Mouse (Mus musculus): ENCODE measurements around the gene Wnt9b.

DNA sequence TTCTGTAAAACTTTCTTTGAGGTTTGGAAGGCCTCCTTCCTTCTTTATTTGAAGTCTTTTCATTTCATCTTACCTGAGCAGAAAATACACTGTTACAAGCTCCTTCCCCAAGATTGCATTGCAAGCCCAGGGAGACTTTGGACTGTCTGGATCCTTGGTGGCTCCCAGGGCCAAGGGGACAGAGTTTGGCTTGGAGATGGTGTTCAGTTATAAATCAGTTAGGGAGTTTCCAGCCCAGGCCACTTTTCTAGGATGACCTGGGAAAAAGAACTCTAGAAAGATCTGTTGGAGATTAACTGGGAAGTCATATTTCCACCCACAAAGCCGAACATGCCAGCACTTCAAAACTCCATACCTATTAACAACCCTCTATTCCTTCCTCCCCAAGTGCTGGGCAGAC lies 39.6 kb downstream of the Wnt9b start:
- TF ChIP-seq POLR2A (IDR thresholded peaks at IDR 0.05; ENCODE audit: borderline replicate concordance, low read depth, low read length) (no peak), CTCF (IDR thresholded peaks at IDR 0.05; ENCODE audit: low read depth, low read length) (no peak)

Data from bone marrow macrophage, adult 2 months (primary cell).